Mouse (Mus musculus) cortical plate, adult 2 months (tissue): ENCODE measurements around the gene Zmynd8. TPM values are rescaled to one million over a fixed set of nuclear protein-coding genes. Genes with fewer than 3 reads are reported as not detected.

Experiments used
- H3K27ac ChIP-seq: fragments of 200-500 bp; 2 replicates; pipeline ENCODE4 v1.5.1; 2012; ENCODE audit warnings: low read length, control low read depth, inconsistent platforms; ENCODE audit not compliant: insufficient read depth
- H3K4me1 ChIP-seq: fragments of 200-500 bp; 2 replicates; pipeline ENCODE4 v1.6.1; 2011; ENCODE audit warnings: low read length; ENCODE audit not compliant: control insufficient read depth, insufficient read depth
- H3K4me3 ChIP-seq: fragments of 200-500 bp; 2 replicates; pipeline ENCODE4 v1.5.1; 2011; ENCODE audit warnings: mild to moderate bottlenecking, low read length, control low read depth; ENCODE audit not compliant: insufficient read depth
- CTCF ChIP-seq: fragments of 200-500 bp; IDR thresholded peaks from 2 replicates; pipeline ENCODE4 v1.5.1; 2011; ENCODE audit warnings: mild to moderate bottlenecking, control low read depth, low read length; ENCODE audit not compliant: insufficient read depth; ENCODE audit errors: extremely low read depth
- POLR2A ChIP-seq: fragments of 200-500 bp; IDR thresholded peaks from 2 replicates; pipeline ENCODE4 v1.6.1; 2011; ENCODE audit warnings: mild to moderate bottlenecking, low read length, control low read depth; ENCODE audit not compliant: insufficient read depth; ENCODE audit errors: extremely low read depth
- polyA plus RNA-seq: library from polyadenylated mRNA; depleted of rRNA; stranded (reverse); fragments of >200 nt; gene quantifications from 2 replicates; pipeline ENCODE4 v1.2.3, GENCODE M21; 2012; rRNA removed

The Zmynd8 gene
- polyA plus RNA-seq, 1 experiment, result 90.5 TPM

- TF ChIP-seq CTCF (peak; percentile 39), POLR2A (no peak)
- no peak overlapping the region for H3K4me3 ChIP-seq
- no peak overlapping the region for H3K27ac ChIP-seq
- no peaks in the 10 kb centered on the region for H3K4me1 ChIP-seq
Observed at GRCm38 (mm10) chr2:165751068-165751467, 147.7 kb downstream of the Zmynd8 start.

- no peak overlapping the region for H3K27ac ChIP-seq
- no peak for TF ChIP-seq CTCF
- TF ChIP-seq POLR2A, result no peak
- H3K4me3 ChIP-seq, result no peak overlapping the region
- no peaks in the 10 kb centered on the region for H3K4me1 ChIP-seq
Observed at GRCm38 (mm10) chr2:165748426-165748825, 150.4 kb downstream of the Zmynd8 start.

GRCm38 (mm10) chr2:165747975-165748374, 150.8 kb downstream of the Zmynd8 start:
- TF ChIP-seq CTCF (no peak), POLR2A (no peak)
- Histone ChIP-seq H3K4me1 (no peaks in the 10 kb centered on the region), H3K4me3 (no peak overlapping the region), H3K27ac (no peak overlapping the region)

GRCm38 (mm10) chr2:165745306-165746098, 153.3 kb downstream of the Zmynd8 start:
- Histone ChIP-seq H3K4me1 (no peaks in the 10 kb centered on the region), H3K4me3 (no peak overlapping the region), H3K27ac (no peak overlapping the region)
- no peak for TF ChIP-seq CTCF
- TF ChIP-seq POLR2A, result no peak

- Histone ChIP-seq H3K4me3 (no peak overlapping the region), H3K4me1 (no peaks in the 10 kb centered on the region), H3K27ac (no peak overlapping the region)
- no peak for TF ChIP-seq CTCF
Observed at GRCm38 (mm10) chr2:165742210-165742786, 156.5 kb downstream of the Zmynd8 start.

GRCm38 (mm10) chr2:165741526-165742050, 157.2 kb downstream of the Zmynd8 start:
- no peak overlapping the region for H3K4me3 ChIP-seq
- H3K27ac ChIP-seq, result no peak overlapping the region
- no peaks in the 10 kb centered on the region for H3K4me1 ChIP-seq
- no peak for TF ChIP-seq POLR2A
- TF ChIP-seq CTCF, result no peak

- Histone ChIP-seq H3K4me1 (no peaks in the 10 kb centered on the region), H3K27ac (no peak overlapping the region), H3K4me3 (no peak overlapping the region)
- no peak for TF ChIP-seq CTCF
- no peak for TF ChIP-seq POLR2A
Observed at GRCm38 (mm10) chr2:165740982-165741381, 157.8 kb downstream of the Zmynd8 start.

- Histone ChIP-seq H3K27ac (no peak overlapping the region), H3K4me1 (no peaks in the 10 kb centered on the region), H3K4me3 (no peak overlapping the region)
- no peak for TF ChIP-seq CTCF
- TF ChIP-seq POLR2A, result no peak
Observed at GRCm38 (mm10) chr2:165740381-165740780, 158.4 kb downstream of the Zmynd8 start.

- H3K4me1 ChIP-seq, result no peaks in the 10 kb centered on the region
- H3K4me3 ChIP-seq, result no peak overlapping the region
- no peak overlapping the region for H3K27ac ChIP-seq
- TF ChIP-seq POLR2A (no peak), CTCF (no peak)
Observed at GRCm38 (mm10) chr2:165736297-165736696, 162.5 kb downstream of the Zmynd8 start.

Other genes starting within 250 kb of the Zmynd8 start
- 29.7 and 32.8 TPM in 2 replicates for gene Ncoa3, start 93.6 kb upstream of the Zmynd8 start, polyA plus RNA-seq